ENCODE assay signal across 21 mouse cellular contexts in the genomic region with DNA sequence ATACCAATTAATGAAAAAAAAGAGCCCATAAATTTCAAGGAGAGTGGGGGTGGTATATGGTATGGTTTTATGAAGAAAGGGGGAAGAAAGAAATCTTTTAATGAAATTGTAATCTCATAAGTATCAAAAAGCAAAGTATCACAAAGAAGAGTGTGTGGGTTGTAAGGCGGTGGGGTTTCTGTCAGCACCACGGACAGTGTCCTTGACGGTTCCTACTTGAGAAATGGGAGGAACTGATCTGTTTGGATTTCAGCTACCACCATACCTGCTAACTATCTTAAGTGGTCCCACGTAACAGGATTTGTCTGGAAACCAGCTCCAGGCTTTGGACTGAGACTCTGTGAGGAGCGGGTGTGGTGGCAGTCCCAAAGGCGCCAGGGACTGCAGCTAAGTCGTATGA. TPM values are rescaled to one million over a fixed set of nuclear protein-coding genes. Genes with fewer than 3 reads are reported as not detected.
A peak's percentile ranks its signal among the peaks of the same experiment; 100 is the strongest.
DNase-seq lines count a peak whose midpoint lies in the region; ATAC-seq lines count a peak whose summit lies in the region.
"Had no signal": no experiment of that assay in that cellular context is flagged by ENCODE, and none has a peak within 500 bp of the region (broad histone marks: within the 10 kb centered on the region; RNA-seq: fewer than 3 reads in every experiment).

No protein-coding gene starts in this region.

- H3K9me3 ChIP-seq in hindbrain, embryonic 11.5 days (ENCODE audit: control insufficient read depth, low read length) = no peaks in the 10 kb centered on the region
- no peaks in the 10 kb centered on the region for H3K9me3 ChIP-seq in hindbrain, embryonic 12.5 days (replicated peaks)
- no peaks in the 10 kb centered on the region for H3K9me3 ChIP-seq in embryonic facial prominence, embryonic 10.5 days
- H3K9me3 ChIP-seq: heart, embryonic 13.5 days; midbrain, embryonic 15.5 days; neural tube, embryonic 13.5 days had no signal

- H3K9ac ChIP-seq in hindbrain, embryonic 11.5 days (ENCODE audit: low read depth, low read length) = no peak overlapping the region
- H3K9ac ChIP-seq in hindbrain, embryonic 12.5 days = no peak overlapping the region
- H3K9ac ChIP-seq: heart, embryonic 13.5 days; hindbrain, embryonic 14.5 days; liver, embryonic 14.5 days; midbrain, embryonic 15.5 days; neural tube, embryonic 13.5 days had no signal

- no peak overlapping the region for H3K27ac ChIP-seq in hindbrain, embryonic 11.5 days (ENCODE audit: low read depth, low read length)
- no peak overlapping the region for H3K27ac ChIP-seq in hindbrain, embryonic 12.5 days
- H3K27ac ChIP-seq in embryonic facial prominence, embryonic 10.5 days (replicated peaks) = no peak overlapping the region
- H3K27ac ChIP-seq: heart, embryonic 13.5 days; hindbrain, embryonic 14.5 days; liver, embryonic 14.5 days; macrophage; midbrain, embryonic 15.5 days; neural tube, embryonic 13.5 days had no signal

- WGBS in hindbrain, embryonic 11.5 days = 58% methylated on average over 7 of the region's 7 CpGs
- WGBS in hindbrain, embryonic 12.5 days = 53% methylated on average over 7 of the region's 7 CpGs
- WGBS in embryonic facial prominence, embryonic 10.5 days = 52% methylated on average over 7 of the region's 7 CpGs

- no peaks in the 10 kb centered on the region for H3K4me1 ChIP-seq in hindbrain, embryonic 11.5 days (replicated peaks; ENCODE audit: control insufficient read depth, insufficient read depth, low read length)
- H3K4me1 ChIP-seq in hindbrain, embryonic 12.5 days = no peaks in the 10 kb centered on the region
- no peaks in the 10 kb centered on the region for H3K4me1 ChIP-seq in embryonic facial prominence, embryonic 10.5 days
- H3K4me1 ChIP-seq: heart, embryonic 13.5 days; midbrain, embryonic 15.5 days; neural tube, embryonic 13.5 days had no signal

- peak; percentile 33 for DNase-seq in hindbrain, embryonic 11.5 days (ENCODE audit: low spot score)
- peak; percentile 12 for DNase-seq in thymus, postnatal 4 days
- DNase-seq in thymus, postnatal 10 days (ENCODE audit: low spot score in 2 of 2) = no peak
- peak; percentile 46 for DNase-seq in embryonic facial prominence, embryonic 10.5 days (ENCODE audit: low spot score)
- DNase-seq in frontal cortex, postnatal 14 days (ENCODE audit: low spot score in 2 of 2) = no peak
- DNase-seq in natural killer cell, adult 2 months (ENCODE audit: low spot score in 2 of 2) = no peak
- no peak for DNase-seq in cerebellum, adult 9-10 months
- DNase-seq: adrenal gland, adult 8-10 months; cerebellum, postnatal 14 days; gastrocnemius, postnatal 25 days; kidney, adult 9 months; right cerebral cortex, adult 18-20 months had no signal

- H3K4me3 ChIP-seq in hindbrain, embryonic 11.5 days (ENCODE audit: low read depth, low read length) = no peak overlapping the region
- H3K4me3 ChIP-seq in hindbrain, embryonic 12.5 days = no peak overlapping the region
- no peak overlapping the region for H3K4me3 ChIP-seq in embryonic facial prominence, embryonic 10.5 days
- H3K4me3 ChIP-seq: heart, embryonic 13.5 days; midbrain, embryonic 15.5 days; neural tube, embryonic 13.5 days had no signal

- H3K4me2 ChIP-seq in hindbrain, embryonic 11.5 days (replicated peaks; ENCODE audit: low read depth, low read length) = no peak overlapping the region
- no peak overlapping the region for H3K4me2 ChIP-seq in hindbrain, embryonic 12.5 days (replicated peaks)
- H3K4me2 ChIP-seq: heart, embryonic 13.5 days; hindbrain, embryonic 14.5 days; midbrain, embryonic 15.5 days; neural tube, embryonic 13.5 days had no signal

- H3K36me3 ChIP-seq in hindbrain, embryonic 11.5 days (ENCODE audit: control insufficient read depth, insufficient read depth, low read length) = no peaks in the 10 kb centered on the region
- H3K36me3 ChIP-seq in hindbrain, embryonic 12.5 days = no peaks in the 10 kb centered on the region
- H3K36me3 ChIP-seq in embryonic facial prominence, embryonic 10.5 days (replicated peaks) = no peaks in the 10 kb centered on the region
- H3K36me3 ChIP-seq: heart, embryonic 13.5 days; midbrain, embryonic 15.5 days; neural tube, embryonic 13.5 days had no signal

- H3K27me3 ChIP-seq in hindbrain, embryonic 11.5 days (ENCODE audit: control insufficient read depth, insufficient read depth, low read length) = no peaks in the 10 kb centered on the region
- no peaks in the 10 kb centered on the region for H3K27me3 ChIP-seq in hindbrain, embryonic 12.5 days
- no peaks in the 10 kb centered on the region for H3K27me3 ChIP-seq in embryonic facial prominence, embryonic 10.5 days (replicated peaks; ENCODE audit: low read depth, poor library complexity, severe bottlenecking)
- H3K27me3 ChIP-seq: midbrain, embryonic 15.5 days; neural tube, embryonic 13.5 days had no signal

- ATAC-seq in hindbrain, embryonic 11.5 days (ENCODE audit: low FRiP score) = no peak
- no peak for ATAC-seq in hindbrain, embryonic 12.5 days (ENCODE audit: low FRiP score)
- ATAC-seq: forebrain, embryonic 16.5 days; midbrain, embryonic 15.5 days had no signal

RNA-seq across cellular contexts. Expression of a gene that starts 48.9 kb away (rescaled TPM):
- polyA plus RNA-seq in hindbrain, embryonic 11.5 days (2014; fragmentation: Nextera tagmentation; extraction: Ambion mirVana) = 0.10 and 0.14 TPM in 2 replicates
- polyA plus RNA-seq in hindbrain, embryonic 12.5 days (2016; fragmentation: Nextera tagmentation; extraction: Ambion mirVana) = 0.46 and 0.50 TPM in 2 replicates
- not detected in 2 replicates for polyA plus RNA-seq in embryonic facial prominence, embryonic 10.5 days (2016; fragmentation: Nextera tagmentation; extraction: Ambion mirVana)
- polyA plus RNA-seq: heart, embryonic 13.5 days; liver, embryonic 14.5 days; macrophage; spleen, adult 2 months had no signal

Comparison
In these comparisons a context has a peak if more than half of its experiments do, and no peak if none do; other contexts are left out.
1. DNase-seq: peak in hindbrain, embryonic 11.5 days (single experiment), thymus, postnatal 4 days (single experiment) and embryonic facial prominence, embryonic 10.5 days (single experiment); none in thymus, postnatal 10 days (0 of 2), frontal cortex, postnatal 14 days (0 of 2), natural killer cell, adult 2 months (0 of 2) and cerebellum, adult 9-10 months (single experiment).